Mouse (Mus musculus): ENCODE data around the gene Cdh4.

- no peak for TF ChIP-seq CTCF (IDR thresholded peaks at IDR 0.05; ENCODE audit: low read depth)
- TF ChIP-seq EP300 (IDR thresholded peaks at IDR 0.05; ENCODE audit: low read depth), result no peak
Measured at GRCm38 (mm10) chr2:179627563-179627962, 185.3 kb downstream of the Cdh4 start.
